Mouse (Mus musculus): ENCODE data around the gene Lrp2. TPM values are rescaled to one million over a fixed set of nuclear protein-coding genes. Genes with fewer than 3 reads are reported as not detected.
"Not testable (repeated sequence)": the region's sequence is repeated elsewhere in the genome, so short reads cannot be mapped to it uniquely, and the experiment has no call there.

Lrp2 gene
- total RNA-seq, 2 experiments from 2014 or later: not detected

GRCm38 (mm10) chr2:69584117-69584933 is 1.5 kb downstream of the Lrp2 start:
- no peak for ATAC-seq (ENCODE audit: poor library complexity, severe bottlenecking)

- no peak for ATAC-seq (ENCODE audit: poor library complexity, severe bottlenecking)
These were observed 3.0 kb downstream of the Lrp2 start for GRCm38 (mm10) chr2:69582861-69583260.

- not testable (repeated sequence) for ATAC-seq (ENCODE audit: poor library complexity, severe bottlenecking)
These were observed 3.8 kb downstream of the Lrp2 start for GRCm38 (mm10) chr2:69582068-69582467.

- ATAC-seq (ENCODE audit: poor library complexity, severe bottlenecking): no peak
These were observed 5.8 kb downstream of the Lrp2 start for GRCm38 (mm10) chr2:69580091-69580490.

- ATAC-seq (ENCODE audit: poor library complexity, severe bottlenecking): no peak
These were observed 7.7 kb downstream of the Lrp2 start for GRCm38 (mm10) chr2:69578206-69578605.

- ATAC-seq (ENCODE audit: poor library complexity, severe bottlenecking): no peak
These were observed 9.3 kb downstream of the Lrp2 start for GRCm38 (mm10) chr2:69576531-69576930.

- ATAC-seq (ENCODE audit: poor library complexity, severe bottlenecking): peak; percentile 30
These were observed 10.9 kb downstream of the Lrp2 start for GRCm38 (mm10) chr2:69574934-69575333.

GRCm38 (mm10) chr2:69574261-69574660 is 11.6 kb downstream of the Lrp2 start:
- no peak for ATAC-seq (ENCODE audit: poor library complexity, severe bottlenecking)

- ATAC-seq (ENCODE audit: poor library complexity, severe bottlenecking): no peak
These were observed 12.2 kb downstream of the Lrp2 start for GRCm38 (mm10) chr2:69573733-69574054.

GRCm38 (mm10) chr2:69573038-69573732 is 12.7 kb downstream of the Lrp2 start:
- no peak for ATAC-seq (ENCODE audit: poor library complexity, severe bottlenecking)

GRCm38 (mm10) chr2:69570556-69570955 is 15.3 kb downstream of the Lrp2 start:
- no peak for ATAC-seq (ENCODE audit: poor library complexity, severe bottlenecking)

- ATAC-seq (ENCODE audit: poor library complexity, severe bottlenecking): no peak
These were observed 19.6 kb downstream of the Lrp2 start for GRCm38 (mm10) chr2:69566281-69566680.

GRCm38 (mm10) chr2:69563492-69563891 is 22.4 kb downstream of the Lrp2 start:
- no peak for ATAC-seq (ENCODE audit: poor library complexity, severe bottlenecking)

- 0 out of 2 replicates have a peak, but pooled peaks have one; percentile 33 for ATAC-seq (ENCODE audit: poor library complexity, severe bottlenecking)
These were observed 23.1 kb downstream of the Lrp2 start for GRCm38 (mm10) chr2:69562761-69563160.

- no peak for ATAC-seq (ENCODE audit: poor library complexity, severe bottlenecking)
These were observed 25.6 kb downstream of the Lrp2 start for GRCm38 (mm10) chr2:69560221-69560620.

GRCm38 (mm10) chr2:69559380-69559779 is 26.5 kb downstream of the Lrp2 start:
- no peak for ATAC-seq (ENCODE audit: poor library complexity, severe bottlenecking)

GRCm38 (mm10) chr2:69556686-69557085 is 29.2 kb downstream of the Lrp2 start:
- ATAC-seq (ENCODE audit: poor library complexity, severe bottlenecking): no peak

- ATAC-seq (ENCODE audit: poor library complexity, severe bottlenecking): no peak
These were observed 34.2 kb downstream of the Lrp2 start for GRCm38 (mm10) chr2:69551639-69552038.

GRCm38 (mm10) chr2:69546823-69547222 is 39.0 kb downstream of the Lrp2 start:
- peak; percentile 87 for ATAC-seq (ENCODE audit: poor library complexity, severe bottlenecking)

GRCm38 (mm10) chr2:69536018-69536417 is 49.8 kb downstream of the Lrp2 start:
- no peak for ATAC-seq (ENCODE audit: poor library complexity, severe bottlenecking)

GRCm38 (mm10) chr2:69531528-69532055 is 54.3 kb downstream of the Lrp2 start:
- ATAC-seq (ENCODE audit: poor library complexity, severe bottlenecking): no peak
